Mouse (Mus musculus): ENCODE measurements around the gene Kcnn4.

Kcnn4 gene

GRCm38 (mm10) chr7:24365258-24366014 lies 4.6 kb upstream of the Kcnn4 start:
- DNase-seq (ENCODE audit: extremely low read depth, insufficient read length, low spot score), result peak; percentile 83

- DNase-seq (ENCODE audit: extremely low read depth, insufficient read length, low spot score), result no peak
Measured at GRCm38 (mm10) chr7:24366716-24367632, 3.1 kb upstream of the Kcnn4 start.

GRCm38 (mm10) chr7:24368226-24368625 lies 1.8 kb upstream of the Kcnn4 start:
- no peak for DNase-seq (ENCODE audit: extremely low read depth, insufficient read length, low spot score)

- DNase-seq (ENCODE audit: extremely low read depth, insufficient read length, low spot score), result no peak
Measured at GRCm38 (mm10) chr7:24368946-24369345, 1.1 kb upstream of the Kcnn4 start.

- DNase-seq (ENCODE audit: extremely low read depth, insufficient read length, low spot score), result no peak
Measured at GRCm38 (mm10) chr7:24371012-24371808, 1.1 kb downstream of the Kcnn4 start.

- no peak for DNase-seq (ENCODE audit: extremely low read depth, insufficient read length, low spot score)
Measured at GRCm38 (mm10) chr7:24371809-24372145, 1.7 kb downstream of the Kcnn4 start.

- DNase-seq (ENCODE audit: extremely low read depth, insufficient read length, low spot score), result peak; percentile 77
Measured at GRCm38 (mm10) chr7:24372300-24372699, 2.2 kb downstream of the Kcnn4 start.

- no peak for DNase-seq (ENCODE audit: extremely low read depth, insufficient read length, low spot score)
Measured at GRCm38 (mm10) chr7:24372786-24373185, 2.7 kb downstream of the Kcnn4 start.

- DNase-seq (ENCODE audit: extremely low read depth, insufficient read length, low spot score), result no peak
Measured at GRCm38 (mm10) chr7:24373538-24374379, 3.7 kb downstream of the Kcnn4 start.

GRCm38 (mm10) chr7:24376456-24376855 lies 6.4 kb downstream of the Kcnn4 start:
- DNase-seq (ENCODE audit: extremely low read depth, insufficient read length, low spot score), result no peak

GRCm38 (mm10) chr7:24377091-24377865 lies 7.2 kb downstream of the Kcnn4 start:
- no peak for DNase-seq (ENCODE audit: extremely low read depth, insufficient read length, low spot score)

- no peak for DNase-seq (ENCODE audit: extremely low read depth, insufficient read length, low spot score)
Measured at GRCm38 (mm10) chr7:24378049-24378701, 8.1 kb downstream of the Kcnn4 start.

GRCm38 (mm10) chr7:24379934-24380333 lies 9.9 kb downstream of the Kcnn4 start:
- no peak for DNase-seq (ENCODE audit: extremely low read depth, insufficient read length, low spot score)

GRCm38 (mm10) chr7:24380370-24380769 lies 10.3 kb downstream of the Kcnn4 start:
- no peak for DNase-seq (ENCODE audit: extremely low read depth, insufficient read length, low spot score)

- no peak for DNase-seq (ENCODE audit: extremely low read depth, insufficient read length, low spot score)
Measured at GRCm38 (mm10) chr7:24382730-24383372, 12.8 kb downstream of the Kcnn4 start.

GRCm38 (mm10) chr7:24384070-24384469 lies 14.0 kb downstream of the Kcnn4 start:
- no peak for DNase-seq (ENCODE audit: extremely low read depth, insufficient read length, low spot score)

GRCm38 (mm10) chr7:24384827-24385226 lies 14.8 kb downstream of the Kcnn4 start:
- peak; percentile 57 for DNase-seq (ENCODE audit: extremely low read depth, insufficient read length, low spot score)

- DNase-seq (ENCODE audit: extremely low read depth, insufficient read length, low spot score), result peak; percentile 91
Measured at GRCm38 (mm10) chr7:24387059-24387556, 17.0 kb downstream of the Kcnn4 start.

Data from 3134 (cell line).